Mouse (Mus musculus) right cerebral cortex, postnatal 10 days (tissue): ENCODE measurements around the gene Mrpl20.

ENCODE experiments used
- DNase-seq, 2 experiments: peaks; one replicate each; pipeline ENCODE4 v3.0.0; 2021; ENCODE audit warnings: low spot score in 2 of 2

The Mrpl20 gene

DNA sequence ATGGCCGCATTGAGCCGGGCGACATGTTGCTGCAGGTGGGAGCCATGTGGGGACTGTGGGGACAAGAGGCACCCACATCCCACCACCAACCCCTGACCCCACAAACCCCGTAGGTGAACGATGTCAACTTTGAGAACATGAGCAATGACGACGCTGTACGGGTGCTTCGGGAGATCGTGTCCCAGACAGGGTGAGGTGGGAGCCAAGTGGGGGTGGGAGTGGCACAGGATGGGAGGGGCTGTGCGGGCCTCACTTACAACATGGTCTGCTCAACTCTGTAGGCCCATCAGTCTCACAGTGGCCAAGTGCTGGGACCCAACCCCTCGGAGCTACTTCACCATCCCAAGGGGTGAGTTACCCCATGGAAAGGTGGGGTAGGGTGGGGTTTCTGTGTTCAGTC, 52.3 kb downstream of the Mrpl20 start:
- no peak for DNase-seq

DNA sequence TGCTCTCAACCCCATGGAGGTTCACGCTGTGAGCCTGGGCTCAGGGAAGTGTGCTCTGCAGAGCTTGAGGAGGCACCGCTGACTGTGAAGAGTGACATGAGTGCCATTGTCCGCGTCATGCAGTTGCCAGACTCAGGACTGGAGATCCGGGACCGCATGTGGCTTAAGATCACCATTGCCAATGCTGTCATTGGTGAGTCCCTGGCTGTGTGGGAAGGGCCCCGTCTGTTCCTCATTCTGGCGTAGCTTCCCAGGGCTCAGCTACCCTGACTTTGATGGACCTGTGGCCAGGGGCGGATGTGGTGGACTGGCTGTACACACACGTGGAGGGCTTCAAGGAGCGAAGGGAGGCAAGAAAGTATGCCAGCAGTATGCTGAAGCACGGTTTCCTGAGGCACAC, 53.4 kb downstream of the Mrpl20 start:
- no peak for DNase-seq

DNA sequence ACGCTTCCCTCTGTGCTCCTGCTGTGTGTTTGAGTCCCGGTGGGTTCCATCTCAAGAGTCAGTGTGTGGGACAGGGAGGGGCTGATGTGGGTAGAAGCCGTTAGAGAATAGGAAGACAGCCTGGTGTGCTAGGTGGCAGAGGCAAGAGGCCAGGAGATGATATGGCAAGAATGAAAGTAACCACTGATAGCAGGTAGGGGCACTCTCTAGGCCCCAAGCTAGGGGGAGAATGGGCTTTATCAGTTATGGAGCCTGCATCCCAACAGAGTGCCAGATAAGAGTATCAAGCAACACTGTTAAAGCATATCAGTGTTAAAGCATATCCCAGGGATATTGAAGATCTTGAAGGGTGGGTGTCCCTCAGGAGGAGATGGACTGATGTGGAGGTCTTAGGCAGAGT, 54.2 kb downstream of the Mrpl20 start:
- no peak for DNase-seq

DNA sequence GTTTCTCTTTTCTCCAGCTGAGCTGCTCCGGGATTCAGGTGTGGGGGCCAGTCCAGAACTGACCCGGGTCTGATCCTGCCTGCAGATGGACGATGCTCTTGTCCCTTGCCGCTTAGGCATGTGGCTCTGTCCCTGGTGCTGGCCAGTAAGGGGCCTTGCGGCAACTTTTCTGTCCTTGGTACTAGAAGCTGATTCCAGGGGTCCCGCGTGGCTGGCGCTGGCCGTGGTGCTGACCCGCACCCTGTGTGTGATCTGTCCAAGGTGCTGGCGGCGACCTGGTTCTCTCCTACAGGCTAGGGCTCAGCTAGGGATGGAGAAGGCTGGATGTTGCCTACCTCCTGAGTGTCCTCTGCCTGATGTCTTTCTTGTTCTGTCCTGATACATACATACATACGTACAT, 56.6 kb downstream of the Mrpl20 start:
- DNase-seq = peak in 1 of 2 experiments; percentile 53
